Mouse (Mus musculus) C2C12 (cell line): ENCODE measurements around the gene Stat5b.

Experiments
- CEBPB ChIP-seq: IDR thresholded peaks from one replicate; pipeline ENCODE4 v1.6.1; 2011; ENCODE audit warnings: low read depth, mild to moderate bottlenecking, control low read depth, moderate library complexity
- CTCF ChIP-seq: IDR thresholded peaks from one replicate; pipeline ENCODE4 v1.5.1; 2011; ENCODE audit not compliant: control insufficient read depth, insufficient read depth, insufficient read length
- FOSL1 ChIP-seq: IDR thresholded peaks from one replicate; pipeline ENCODE4 v1.8.0; 2011; ENCODE audit warnings: mild to moderate bottlenecking, low read length; ENCODE audit not compliant: poor library complexity, insufficient read depth, severe bottlenecking
- MAX ChIP-seq: IDR thresholded peaks from one replicate; pipeline ENCODE4 v1.6.1; 2011; ENCODE audit warnings: mild to moderate bottlenecking, control low read depth
- MYOD1 ChIP-seq: IDR thresholded peaks from one replicate; pipeline ENCODE4 v1.6.1; 2011; ENCODE audit warnings: low read depth; ENCODE audit not compliant: control insufficient read depth, insufficient read length
- MYOG ChIP-seq: IDR thresholded peaks from one replicate; pipeline ENCODE4 v1.6.1; 2011; ENCODE audit not compliant: control insufficient read depth, insufficient read length; ENCODE audit errors: extremely low read depth
- USF1 ChIP-seq: IDR thresholded peaks from one replicate; pipeline ENCODE4 v1.6.1; 2011; ENCODE audit warnings: low read depth, mild to moderate bottlenecking, control low read depth, moderate library complexity

- TF ChIP-seq CTCF (no peak), MYOD1 (no peak), USF1 (no peak), MAX (no peak), FOSL1 (no peak), MYOG (no peak), CEBPB (no peak)
These were observed 40.0 kb upstream of the Stat5b start for GRCm38 (mm10) chr11:100890481-100890880.
